Mouse (Mus musculus): Measurements from ENCODE around the gene Gm49510.
A peak's percentile ranks its signal among the peaks of the same experiment; 100 is the strongest.

Gm49510 gene

DNA sequence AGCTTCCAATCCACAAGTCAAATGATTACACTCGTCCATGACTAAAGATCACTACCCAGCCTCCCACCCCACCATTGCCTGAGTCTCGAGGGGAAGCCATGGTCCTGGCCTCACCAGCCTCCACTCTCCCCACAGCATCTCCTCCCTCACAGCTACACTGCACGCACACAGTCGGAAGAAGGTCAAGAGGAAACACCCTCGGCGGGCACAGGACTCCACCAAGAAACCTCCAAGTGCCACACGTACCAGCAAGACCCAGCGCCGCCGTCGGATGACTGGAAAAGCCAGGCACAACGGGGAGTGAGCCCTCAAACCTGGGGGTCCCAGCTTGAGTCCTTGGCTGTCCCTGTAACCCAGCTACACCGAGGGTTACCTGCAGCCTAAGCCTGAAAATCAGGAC lies 40.9 kb downstream of the Gm49510 start:
- DNase-seq (ENCODE audit: extremely low spot score, low spot score): no peak

DNA sequence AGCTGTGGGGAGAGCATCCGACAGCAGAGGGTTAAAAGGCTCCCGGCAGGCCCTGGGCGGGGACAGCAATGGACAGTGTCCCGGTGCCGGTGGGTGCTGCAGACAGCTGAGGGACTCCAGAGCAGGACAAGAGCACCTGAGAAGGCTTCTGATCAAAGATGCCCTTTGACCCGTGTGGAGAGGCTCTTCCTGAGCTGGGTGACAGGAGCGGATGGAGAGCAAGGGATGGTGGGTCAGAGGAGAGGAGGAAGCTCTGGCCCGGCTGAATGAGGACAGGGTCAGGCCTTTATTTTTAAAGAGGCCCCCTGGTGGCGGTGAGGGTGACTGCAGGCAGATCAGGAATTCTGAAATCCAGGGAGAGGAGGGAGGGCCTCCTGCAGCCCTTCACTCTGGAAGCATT lies 43.2 kb downstream of the Gm49510 start:
- peak; percentile 89 for DNase-seq (ENCODE audit: extremely low spot score, low spot score)

DNA sequence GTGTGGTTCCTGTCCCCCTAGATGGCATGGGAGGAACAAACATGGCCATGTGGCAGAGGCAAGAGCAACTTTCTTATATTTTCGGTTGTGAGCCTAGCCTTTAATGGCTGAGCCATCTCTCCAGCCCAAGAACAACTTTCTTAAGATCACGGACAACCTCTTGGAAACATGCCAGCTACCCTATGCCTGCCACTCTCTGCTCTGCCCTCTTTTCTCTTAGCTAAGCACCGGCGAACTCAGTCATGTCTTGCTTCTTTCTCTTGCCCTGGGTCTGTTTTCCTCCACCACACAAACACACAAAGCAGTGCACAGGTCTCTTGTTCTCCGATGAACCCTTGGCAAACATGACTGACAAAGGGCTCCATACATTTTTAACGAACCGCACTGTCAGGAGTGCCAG lies 46.8 kb downstream of the Gm49510 start:
- DNase-seq (ENCODE audit: extremely low spot score, low spot score): no peak

- peak; percentile 85 for DNase-seq (ENCODE audit: extremely low spot score, low spot score)
These were observed 48.2 kb downstream of the Gm49510 start, which contains the start of gene Triobp for GRCm38 (mm10) chr15:78947657-78948056. TSS of gene Triobp (plus strand) at chr15:78947724.

- peak; percentile 35 for DNase-seq (ENCODE audit: extremely low spot score, low spot score)
These were observed 48.8 kb downstream of the Gm49510 start for GRCm38 (mm10) chr15:78948152-78948725.

GRCm38 (mm10) chr15:78948883-78949282 lies 49.4 kb downstream of the Gm49510 start:
- no peak for DNase-seq (ENCODE audit: extremely low spot score, low spot score)

DNA sequence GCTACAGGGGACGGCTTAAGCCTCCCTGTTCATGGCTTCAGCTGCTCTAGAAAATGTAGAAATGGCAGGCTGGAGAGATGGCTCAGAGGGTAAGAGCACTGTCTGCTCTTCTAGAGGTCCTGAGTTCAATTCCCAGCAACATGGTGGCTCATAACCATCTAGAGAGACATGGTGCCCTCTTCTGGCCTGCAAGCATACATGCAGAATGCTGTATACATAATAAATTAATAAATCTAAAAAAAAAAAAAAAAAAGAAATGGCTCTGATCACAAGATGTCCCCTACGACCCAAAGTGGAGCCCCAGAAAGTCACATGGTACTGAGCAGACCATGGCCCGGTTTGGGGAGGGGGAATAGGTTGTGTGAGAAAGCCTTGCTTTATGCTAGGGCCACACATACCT lies 56.2 kb downstream of the Gm49510 start:
- no peak for DNase-seq (ENCODE audit: extremely low spot score, low spot score)

- DNase-seq (ENCODE audit: extremely low spot score, low spot score): no peak
These were observed 56.9 kb downstream of the Gm49510 start for GRCm38 (mm10) chr15:78956351-78956750.

- no peak for DNase-seq (ENCODE audit: extremely low spot score, low spot score)
These were observed 57.6 kb downstream of the Gm49510 start for GRCm38 (mm10) chr15:78957021-78957420.

GRCm38 (mm10) chr15:78959537-78959936 lies 60.1 kb downstream of the Gm49510 start:
- no peak for DNase-seq (ENCODE audit: extremely low spot score, low spot score)

- DNase-seq (ENCODE audit: extremely low spot score, low spot score): no peak
These were observed 60.6 kb downstream of the Gm49510 start for GRCm38 (mm10) chr15:78960088-78960487.

GRCm38 (mm10) chr15:78962885-78963284 lies 63.4 kb downstream of the Gm49510 start:
- DNase-seq (ENCODE audit: extremely low spot score, low spot score): peak; percentile 63
